Mouse (Mus musculus) myocyte (in vitro differentiated cells): ENCODE results near the gene 4930523C07Rik.

ENCODE experiments used
- MYOG ChIP-seq, 3 experiments: IDR thresholded peaks; one replicate each; pipeline ENCODE4 v1.6.1; 2011; ENCODE audit warnings: control low read depth in 2 of 3, low read depth in 2 of 3, mild to moderate bottlenecking in 2 of 3; ENCODE audit not compliant: insufficient read length in 2 of 3, control insufficient read depth in 1 of 3, insufficient read depth in 1 of 3
- POLR2A ChIP-seq: IDR thresholded peaks from one replicate; pipeline ENCODE4 v1.6.1; 2011; ENCODE audit warnings: low read depth, mild to moderate bottlenecking, control low read depth, moderate library complexity; ENCODE audit not compliant: insufficient read length
- POLR2AphosphoS2 ChIP-seq: IDR thresholded peaks from one replicate; pipeline ENCODE4 v1.6.1; 2011; ENCODE audit warnings: low read depth, control low read depth; ENCODE audit not compliant: insufficient read length
- TCF12 ChIP-seq: IDR thresholded peaks from one replicate; pipeline ENCODE4 v1.6.1; 2011; ENCODE audit warnings: mild to moderate bottlenecking, control low read depth; ENCODE audit not compliant: poor library complexity, insufficient read depth, severe bottlenecking

GRCm38 (mm10) chr1:160084239-160084638 lies 40.1 kb downstream of the 4930523C07Rik start:
- TF ChIP-seq MYOG (IDR thresholded peaks at IDR 0.05; ENCODE audit: control insufficient read depth in 1 of 3, insufficient read depth in 1 of 3, insufficient read length in 2 of 3, low read depth in 2 of 3) (no peak), POLR2AphosphoS2 (no peak), TCF12 (no peak), POLR2A (no peak)
